Mouse (Mus musculus) mouse embryonic stem cell (cell line): ENCODE measurements around the gene Nr2f1.
"Not testable (repeated sequence)": the region's sequence is repeated elsewhere in the genome, so short reads cannot be mapped to it uniquely, and the experiment has no call there.

ENCODE experiments used
- in situ Hi-C, 2 experiments: fragments of 300-500 bp; cut with MboI; formaldehyde crosslinking; loops; 1 replicate in 1 of 2; 3 replicates in 1 of 2; pipeline ENCODE4 v1.14.3; 2019 to 2020; ENCODE audit warnings: low sequenced_read_pairs in 2 of 2, low pct_unique_long_range_greater_than_20kb in 1 of 2, mixed read lengths in 1 of 2; ENCODE audit not compliant: unreplicated experiment in 1 of 2

Gene Nr2f1

DNA sequence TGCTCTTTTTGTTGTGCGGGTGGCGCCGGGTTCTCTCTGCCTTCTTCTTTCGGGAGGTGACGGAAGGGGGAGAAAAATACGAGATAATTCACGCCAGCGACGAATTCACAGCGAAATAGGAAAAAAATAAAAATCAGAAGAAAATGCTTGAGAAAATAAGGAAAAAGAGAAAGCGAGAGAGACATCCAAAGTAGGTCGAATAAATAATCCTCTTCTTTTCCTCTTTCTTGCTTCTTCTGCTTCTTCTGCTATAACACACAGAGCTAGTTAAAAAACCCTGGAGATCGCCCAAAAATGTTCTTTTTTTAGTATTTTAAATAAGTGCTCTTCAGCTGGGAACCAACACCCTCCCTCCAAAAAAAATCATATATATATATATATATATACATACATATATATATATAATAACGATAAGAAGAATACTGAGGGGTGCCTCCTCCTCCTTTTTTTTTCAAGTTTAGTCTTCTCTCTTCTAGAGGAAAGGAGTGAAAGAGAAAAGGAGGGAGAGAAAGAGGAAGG is at the start of gene Nr2f1:
TSS of gene Nr2f1 (minus strand) at position 116 of the 519 bp plus-strand sequence.
- in situ Hi-C loops = no loop called here

- in situ Hi-C loops = no loop called here
These were observed 22.1 kb upstream of the Nr2f1 start for GRCm38 (mm10) chr13:78221680-78222079.

- in situ Hi-C loops = not testable (repeated sequence)
These were observed 20.7 kb upstream of the Nr2f1 start for GRCm38 (mm10) chr13:78220238-78220637.

- in situ Hi-C loops = no loop called here
These were observed 15.7 kb upstream of the Nr2f1 start for GRCm38 (mm10) chr13:78215223-78215622.

DNA sequence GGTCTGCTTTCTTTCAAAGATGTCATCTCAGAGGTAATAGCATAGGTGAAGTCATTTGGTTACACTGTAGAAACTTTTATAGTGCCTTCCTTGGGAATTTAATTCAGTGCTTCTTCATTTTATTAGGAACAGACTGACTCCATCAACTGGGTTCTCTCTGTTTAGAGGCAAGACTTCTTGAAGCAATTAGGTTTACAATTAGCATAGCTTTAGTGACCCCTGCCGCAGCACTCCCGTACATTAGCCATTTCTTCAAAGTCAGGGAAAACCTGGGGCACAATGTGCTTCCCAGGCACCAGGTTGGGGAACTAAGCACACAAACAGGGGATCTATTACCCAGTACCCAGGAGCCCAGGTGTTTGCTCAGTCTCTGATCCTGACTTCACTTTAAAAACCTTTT is 13.6 kb upstream of the Nr2f1 start:
- in situ Hi-C loops = no loop called here

- in situ Hi-C loops = no loop called here
These were observed 12.6 kb upstream of the Nr2f1 start for GRCm38 (mm10) chr13:78212111-78212510.

DNA sequence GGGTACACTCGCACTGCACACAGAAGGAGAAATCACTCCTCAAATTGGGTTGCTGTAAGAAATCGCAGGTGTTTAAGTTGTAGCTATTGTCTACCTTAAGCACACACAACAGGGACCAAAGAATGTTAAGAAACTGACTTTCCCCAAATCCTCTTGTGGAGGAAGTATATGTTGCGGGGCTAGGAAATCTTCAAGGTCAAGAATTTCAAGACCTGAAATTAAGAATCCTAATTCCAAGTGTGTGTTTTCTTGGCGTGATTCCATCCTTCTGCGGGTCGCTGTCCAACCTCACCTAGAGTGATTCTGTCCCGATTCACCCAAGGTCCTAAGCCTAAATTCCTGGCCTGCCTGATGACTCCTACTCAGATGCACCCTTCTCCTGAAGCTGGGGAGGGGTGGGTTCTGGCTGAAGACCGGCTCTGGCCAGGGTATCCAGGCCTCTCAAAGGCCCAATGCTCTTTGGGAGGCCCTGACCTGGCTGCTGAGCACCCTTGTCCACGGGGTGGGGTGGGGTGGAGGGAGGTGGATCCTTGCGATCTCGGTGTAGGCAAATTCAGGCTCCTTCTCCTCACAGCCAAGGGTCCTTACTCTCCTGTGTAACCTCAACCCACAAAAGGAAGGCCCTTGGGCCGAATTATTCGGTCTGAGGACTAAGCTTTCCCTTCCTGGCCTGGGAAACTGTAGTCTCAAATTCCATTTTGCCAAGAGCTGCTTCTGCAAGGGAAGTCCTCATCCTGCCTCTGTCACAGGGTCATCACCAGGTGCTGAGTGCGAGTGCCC is 11.9 kb upstream of the Nr2f1 start:
- in situ Hi-C loops = no loop called here

DNA sequence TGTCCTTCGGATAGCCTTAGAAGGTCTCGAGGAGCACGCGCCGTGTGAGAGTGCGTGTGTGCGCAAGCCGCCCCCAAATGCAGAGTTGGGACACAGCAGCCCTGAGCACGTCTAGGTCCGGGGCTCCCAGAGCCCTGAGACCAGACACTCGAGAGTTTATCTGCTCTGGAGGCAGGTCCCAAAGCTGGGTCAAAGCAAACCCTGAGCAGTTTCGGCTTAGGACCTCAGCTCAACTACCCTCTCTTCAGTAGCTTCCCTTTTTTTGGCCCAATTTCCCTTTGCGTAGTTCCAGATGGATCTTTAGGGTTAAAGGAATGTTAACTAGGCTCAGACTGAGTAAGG is 11.2 kb upstream of the Nr2f1 start:
- in situ Hi-C loops = no loop called here

DNA sequence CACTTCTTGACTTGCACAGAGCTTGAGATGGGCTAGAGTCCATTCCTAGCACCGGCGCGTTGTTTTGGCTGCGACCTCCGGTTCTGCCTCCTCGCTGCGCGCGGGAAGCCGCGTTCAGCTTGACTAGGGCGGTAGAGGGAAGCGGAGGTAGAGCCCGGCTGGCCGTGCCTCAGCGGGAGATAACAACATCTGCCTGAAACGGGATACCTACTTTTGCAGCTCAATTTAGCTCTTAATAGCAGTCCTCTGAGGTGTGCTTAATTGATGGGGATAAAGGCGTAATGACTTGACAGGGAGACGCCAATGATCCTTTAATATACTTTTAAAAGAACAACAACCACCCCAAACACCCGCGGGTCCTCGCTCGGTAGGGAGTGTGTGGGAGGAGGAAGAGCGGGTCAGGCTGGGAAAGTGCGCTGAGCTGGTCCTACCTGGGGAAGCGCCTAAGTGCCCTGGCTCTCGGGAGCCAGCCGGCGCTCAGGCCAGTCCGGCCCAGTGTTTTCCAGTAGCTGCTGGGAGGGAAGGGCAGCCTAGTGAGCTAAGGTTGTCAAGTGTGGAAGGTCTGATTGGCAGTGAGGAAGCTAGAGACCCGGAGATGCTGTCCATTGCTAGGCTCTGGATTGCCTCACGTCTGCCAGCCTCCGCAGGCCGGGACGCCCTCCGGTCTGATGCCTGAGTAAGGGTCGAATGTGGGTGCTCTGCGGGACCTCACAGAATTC is 10.6 kb upstream of the Nr2f1 start:
- in situ Hi-C loops = no loop called here

- in situ Hi-C loops = no loop called here
These were observed 10.1 kb upstream of the Nr2f1 start for GRCm38 (mm10) chr13:78209611-78210028.

DNA sequence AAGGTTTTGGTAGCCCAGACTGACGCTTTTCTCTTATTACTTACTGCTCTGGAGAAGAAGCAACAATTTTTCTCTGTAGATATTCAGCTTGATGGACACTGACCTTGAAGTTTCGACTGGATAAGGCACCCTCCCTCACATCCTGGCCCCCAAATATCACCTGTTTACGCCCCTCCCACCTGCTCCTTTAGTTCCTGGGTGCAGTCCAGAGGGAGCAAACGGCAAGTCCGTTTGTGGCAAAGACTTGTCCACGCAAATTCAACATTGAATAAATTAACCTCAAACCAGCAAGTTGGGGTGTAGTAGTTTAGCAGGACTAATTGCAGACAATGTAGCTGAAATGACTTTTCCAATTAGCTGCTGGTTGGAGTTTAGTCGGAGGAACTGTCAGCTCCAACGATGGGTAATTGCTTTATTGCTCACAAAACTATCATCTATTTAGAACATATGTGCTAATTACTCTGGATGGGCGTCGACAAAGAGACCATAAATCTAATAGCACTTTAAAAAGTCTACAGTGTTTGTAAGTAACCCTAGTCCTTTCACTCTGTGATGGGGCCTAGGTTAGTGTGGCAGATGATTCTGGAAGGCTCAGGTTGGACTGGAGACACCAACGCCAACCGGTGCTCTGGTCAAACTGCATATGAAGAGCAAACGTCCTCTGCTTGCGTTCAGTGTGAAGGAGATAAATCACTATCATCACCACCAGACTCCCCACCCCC is 9.3 kb upstream of the Nr2f1 start:
- in situ Hi-C loops = no loop called here

DNA sequence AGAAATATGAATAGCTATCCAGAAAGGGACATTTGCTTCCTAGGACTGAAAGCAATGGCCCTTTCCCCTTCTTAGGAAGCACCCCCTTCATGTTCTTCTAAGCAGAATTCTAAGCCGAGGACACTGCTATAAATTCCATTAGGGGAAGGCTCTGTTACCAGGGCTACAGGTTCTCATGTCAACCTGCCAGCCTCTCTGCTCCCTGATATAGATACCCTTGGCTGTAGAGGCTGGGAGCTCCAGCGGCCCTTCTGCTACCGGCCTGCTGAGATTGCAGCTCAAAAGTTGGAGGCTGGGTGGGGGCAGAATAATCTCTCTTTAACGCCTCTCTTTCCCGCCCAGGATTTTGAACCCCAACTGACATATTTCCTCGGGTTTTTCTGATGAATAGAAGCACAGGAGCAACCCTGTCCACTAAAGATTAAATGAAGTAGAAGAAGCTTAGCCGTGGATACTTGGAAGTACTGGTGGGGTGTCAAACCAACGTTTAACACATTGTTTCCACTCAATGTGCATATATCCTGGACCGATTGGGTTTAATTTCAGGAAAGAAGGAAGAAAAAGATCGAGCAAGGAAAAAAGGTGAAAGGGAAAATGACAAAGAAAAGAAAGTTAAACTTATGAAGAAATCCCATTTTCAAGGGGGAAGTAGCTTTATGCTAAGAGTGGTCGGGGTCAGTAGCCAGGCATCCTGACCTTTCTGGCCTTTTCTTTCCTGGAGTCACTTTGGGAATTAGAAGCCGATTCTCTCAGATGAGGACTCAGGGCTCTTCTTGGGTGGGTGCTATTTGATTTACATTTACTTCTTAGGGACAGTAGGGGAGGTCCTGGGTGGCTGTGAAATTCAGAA is 8.5 kb upstream of the Nr2f1 start:
- in situ Hi-C loops = no loop called here

DNA sequence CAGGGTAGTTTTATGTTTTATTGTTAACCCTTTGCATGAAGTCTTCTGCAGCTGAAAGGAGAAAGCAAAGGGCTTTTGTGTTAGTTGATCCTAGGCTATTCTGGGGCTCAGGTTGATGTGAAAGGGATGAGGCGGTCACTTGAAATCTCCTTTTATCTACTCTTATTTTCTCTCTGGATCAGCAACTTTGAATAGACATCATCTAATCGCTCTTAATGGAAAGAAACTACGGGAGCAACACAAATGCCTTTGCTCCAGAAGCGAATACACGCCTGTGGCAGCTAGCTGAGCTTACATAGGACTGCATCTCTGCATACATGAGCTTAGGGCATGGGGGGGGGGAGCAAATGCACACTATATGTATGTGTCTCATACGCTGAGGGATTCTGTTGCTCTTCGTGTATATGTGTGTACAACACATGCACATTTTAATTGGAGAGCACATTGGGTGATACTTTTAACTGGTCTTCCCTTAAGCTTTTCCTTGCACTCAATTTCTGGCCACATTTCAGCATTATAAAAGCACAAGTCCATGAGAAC is 7.4 kb upstream of the Nr2f1 start:
- in situ Hi-C loops = no loop called here

DNA sequence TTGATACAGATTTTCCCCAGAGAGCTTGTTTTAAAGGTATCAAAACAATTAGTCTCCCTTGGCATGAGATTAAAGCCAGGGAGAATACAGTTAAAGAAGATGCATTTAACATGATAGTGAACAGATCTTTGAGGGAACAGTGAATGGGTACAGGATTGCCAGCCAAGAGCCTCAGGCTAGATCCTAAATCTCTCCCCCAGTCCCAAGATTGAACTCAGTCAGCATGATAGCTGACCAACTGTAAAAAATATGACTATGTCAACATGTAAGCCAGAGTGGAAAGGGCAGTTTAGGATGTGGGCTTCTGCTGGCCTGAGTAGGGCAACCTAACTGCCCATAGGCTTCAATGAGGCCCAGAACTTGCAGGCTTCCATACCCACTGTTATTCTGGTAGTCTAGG is 5.9 kb upstream of the Nr2f1 start:
- in situ Hi-C loops = no loop called here

- in situ Hi-C loops = no loop called here
These were observed 3.9 kb upstream of the Nr2f1 start for GRCm38 (mm10) chr13:78203348-78204061.

DNA sequence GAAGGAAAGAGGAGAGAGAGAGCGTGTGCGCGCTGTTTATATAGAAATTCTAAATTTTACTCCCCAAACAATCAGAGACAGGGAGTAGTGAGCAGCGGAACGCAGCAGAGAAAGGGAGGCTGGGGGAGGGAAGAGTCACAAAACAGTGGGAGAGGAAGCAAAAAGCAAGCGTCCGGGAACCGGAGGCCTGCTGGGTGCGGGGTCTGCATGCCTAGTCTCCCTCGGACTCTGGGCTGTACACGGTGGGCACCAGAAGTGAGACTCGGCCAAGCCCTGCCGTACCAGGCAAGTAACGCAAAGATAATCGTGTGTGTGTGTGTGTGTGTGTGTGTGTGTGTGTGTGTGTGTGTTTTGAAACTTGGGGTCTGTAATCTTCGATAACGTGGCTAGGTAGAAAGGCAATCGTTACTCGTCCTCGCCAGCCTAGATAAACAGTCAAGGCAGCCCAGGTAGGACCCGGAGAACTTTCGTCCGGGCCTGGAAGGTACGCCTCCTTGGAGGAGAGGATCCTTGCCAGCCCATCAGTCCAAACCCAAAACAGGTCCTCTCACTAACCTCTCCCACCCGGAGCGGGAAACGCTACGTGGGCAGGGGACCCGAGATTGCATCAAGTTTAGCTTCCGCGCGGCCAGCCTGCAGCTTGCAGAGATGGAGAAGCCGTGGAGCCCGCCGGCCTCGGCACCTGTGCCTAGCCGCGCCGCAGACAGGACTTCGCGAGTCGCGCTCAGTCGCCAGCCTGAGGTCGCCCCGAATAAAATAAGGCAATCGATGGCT is 3.2 kb upstream of the Nr2f1 start:
- in situ Hi-C loops = no loop called here
